Mouse (Mus musculus) lung, adult 10 weeks (tissue): Measurements from ENCODE around the gene Cpsf7. TPM values are rescaled to one million over a fixed set of nuclear protein-coding genes. Genes with fewer than 3 reads are reported as not detected.

Experiments used
- polyA plus RNA-seq: library from polyadenylated mRNA; stranded (reverse); fragments of 350-450 nt; fragmentation: Illumina TruSeq; extraction: RNeasy Lipid Tissue Mini Kit (QIAGEN cat#74804); gene quantifications from one replicate; pipeline ENCODE4 v1.2.3, GENCODE M21; 2014; ENCODE audit warnings: low read depth, low replicate concordance; ENCODE audit not compliant: insufficient read depth

Gene Cpsf7
- 20.6 TPM for polyA plus RNA-seq

GRCm38 (mm10) chr19:10525106-10525901 is at the start of gene Cpsf7:
Gene Cpsf7 (plus strand): TSS chr19:10525266.

GRCm38 (mm10) chr19:10482703-10483102 is 42.4 kb upstream of the Cpsf7 start, which contains the start of gene Ppp1r32:
Gene Ppp1r32 (minus strand): TSS chr19:10482928.

GRCm38 (mm10) chr19:10525910-10526309 is 844 bp downstream of the Cpsf7 start, which contains the start of gene Sdhaf2:
Gene Sdhaf2 (minus strand): TSS chr19:10526142.

GRCm38 (mm10) chr19:10555624-10556510 is 30.8 kb downstream of the Cpsf7 start, which contains the start of gene Tmem216:
Gene Tmem216 (minus strand): TSS chr19:10556238.

GRCm38 (mm10) chr19:10576690-10577561 is 51.9 kb downstream of the Cpsf7 start, which contains the start of the genes Cyb561a3 and Tmem138:
Gene Cyb561a3 (plus strand): TSS chr19:10577172.
Gene Tmem138 (minus strand): TSS chr19:10577362.

Other genes with a start within 250 kb of the Cpsf7 start
- gene Dagla, start 220.4 kb upstream of the Cpsf7 start, polyA plus RNA-seq: 2.0 TPM
- gene Syt7, start 136.2 kb upstream of the Cpsf7 start, polyA plus RNA-seq: 3.7 TPM
- gene Lrrc10b, start 67.8 kb upstream of the Cpsf7 start, polyA plus RNA-seq: 10.1 TPM
- 4.4 TPM for gene Ppp1r32, start 42.3 kb upstream of the Cpsf7 start, polyA plus RNA-seq
- gene Sdhaf2, start 876 bp downstream of the Cpsf7 start, polyA plus RNA-seq: 40.3 TPM
- 16.3 TPM for gene Tmem216, start 31.0 kb downstream of the Cpsf7 start, polyA plus RNA-seq
- gene Cyb561a3, start 51.9 kb downstream of the Cpsf7 start, polyA plus RNA-seq: 37.7 TPM
- 10.1 TPM for gene Tmem138, start 52.1 kb downstream of the Cpsf7 start, polyA plus RNA-seq
- gene Ddb1, start 80.1 kb downstream of the Cpsf7 start, polyA plus RNA-seq: 93.9 TPM
- gene Tkfc, start 80.4 kb downstream of the Cpsf7 start, polyA plus RNA-seq: 4.0 TPM
- not detected for gene Vwce, start 108.9 kb downstream of the Cpsf7 start, polyA plus RNA-seq
- not detected for gene Pga5, start 152.8 kb downstream of the Cpsf7 start, polyA plus RNA-seq
- gene Vps37c, start 163.5 kb downstream of the Cpsf7 start, polyA plus RNA-seq: 14.1 TPM
- 2.3 TPM for gene Cd5, start 213.7 kb downstream of the Cpsf7 start, polyA plus RNA-seq